Mouse (Mus musculus): ENCODE results near the gene Slc37a4. TPM values are rescaled to one million over a fixed set of nuclear protein-coding genes. Genes with fewer than 3 reads are reported as not detected.

The Slc37a4 gene
- polyA plus RNA-seq, 1 experiment from 2014 or later: 41.6 TPM

DNA sequence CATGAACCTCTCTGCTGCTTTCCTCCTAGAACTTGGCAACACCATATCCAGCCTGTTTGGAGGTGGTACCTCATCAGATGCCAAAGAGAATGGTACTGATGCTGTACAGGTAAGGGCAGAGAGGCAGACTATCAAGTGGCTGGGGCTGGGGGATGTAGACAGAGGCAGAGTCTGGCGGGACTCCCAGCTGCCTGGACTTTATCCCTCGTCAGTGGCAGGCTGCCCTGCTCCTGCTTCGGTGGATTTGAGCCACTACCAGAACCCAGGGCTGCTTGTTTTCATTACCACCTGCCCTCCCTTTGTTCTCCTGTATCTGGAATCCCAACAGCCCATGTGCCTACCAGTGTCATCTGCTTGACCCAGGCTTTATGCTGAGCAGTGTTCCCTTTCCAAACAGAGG lies 9.4 kb upstream of the Slc37a4 start:
- peaks cover 41% of the 10 kb centered on the region for H3K36me3 ChIP-seq (ENCODE audit: control insufficient read depth, insufficient read depth)
- WGBS: 84% methylated on average over 3 of the region's 3 CpGs
- H3K27me3 ChIP-seq (replicated peaks; ENCODE audit: control insufficient read depth, insufficient read depth, low read length): no peaks in the 10 kb centered on the region
- no peak overlapping the region for H3K27ac ChIP-seq (ENCODE audit: low read length)
- H3K9me3 ChIP-seq (ENCODE audit: control insufficient read depth, low read length): no peaks in the 10 kb centered on the region
- no peaks in the 10 kb centered on the region for H3K4me1 ChIP-seq (replicated peaks; ENCODE audit: control insufficient read depth, insufficient read depth, low read length)
- H3K4me2 ChIP-seq (ENCODE audit: low read length): no peak overlapping the region
- no peak overlapping the region for H3K4me3 ChIP-seq (replicated peaks; ENCODE audit: low read length)
- H3K9ac ChIP-seq (replicated peaks; ENCODE audit: low read depth, low read length): no peak overlapping the region
- ATAC-seq: no peak

DNA sequence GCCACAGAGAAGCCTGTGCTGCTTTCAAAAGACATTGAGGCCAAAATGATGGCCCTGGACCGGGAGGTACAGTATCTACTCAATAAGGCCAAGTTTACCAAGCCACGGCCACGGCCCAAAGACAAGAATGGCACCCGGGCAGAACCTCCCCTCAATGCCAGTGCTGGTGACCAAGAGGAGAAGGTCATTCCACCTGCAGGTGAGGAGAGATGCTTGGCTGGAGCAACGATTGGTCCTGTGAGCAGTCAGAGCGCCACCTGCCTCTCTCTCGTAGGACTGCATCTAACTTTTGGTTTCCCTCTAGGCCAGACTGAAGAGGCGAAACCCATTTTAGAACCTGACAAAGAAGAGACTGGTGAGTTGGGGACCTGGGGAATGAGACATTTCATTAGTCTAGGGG lies 7.4 kb upstream of the Slc37a4 start:
- H3K27me3 ChIP-seq (replicated peaks; ENCODE audit: control insufficient read depth, insufficient read depth, low read length): no peaks in the 10 kb centered on the region
- no peak overlapping the region for H3K27ac ChIP-seq (ENCODE audit: low read length)
- H3K9me3 ChIP-seq (ENCODE audit: control insufficient read depth, low read length): no peaks in the 10 kb centered on the region
- no peak for ATAC-seq
- H3K4me1 ChIP-seq (replicated peaks; ENCODE audit: control insufficient read depth, insufficient read depth, low read length): no peaks in the 10 kb centered on the region
- H3K4me3 ChIP-seq (replicated peaks; ENCODE audit: low read length): no peak overlapping the region
- H3K36me3 ChIP-seq (ENCODE audit: control insufficient read depth, insufficient read depth): peaks cover 31% of the 10 kb centered on the region
- no peak overlapping the region for H3K4me2 ChIP-seq (ENCODE audit: low read length)
- 61% methylated on average over 8 of the region's 8 CpGs for WGBS
- no peak overlapping the region for H3K9ac ChIP-seq (replicated peaks; ENCODE audit: low read depth, low read length)

DNA sequence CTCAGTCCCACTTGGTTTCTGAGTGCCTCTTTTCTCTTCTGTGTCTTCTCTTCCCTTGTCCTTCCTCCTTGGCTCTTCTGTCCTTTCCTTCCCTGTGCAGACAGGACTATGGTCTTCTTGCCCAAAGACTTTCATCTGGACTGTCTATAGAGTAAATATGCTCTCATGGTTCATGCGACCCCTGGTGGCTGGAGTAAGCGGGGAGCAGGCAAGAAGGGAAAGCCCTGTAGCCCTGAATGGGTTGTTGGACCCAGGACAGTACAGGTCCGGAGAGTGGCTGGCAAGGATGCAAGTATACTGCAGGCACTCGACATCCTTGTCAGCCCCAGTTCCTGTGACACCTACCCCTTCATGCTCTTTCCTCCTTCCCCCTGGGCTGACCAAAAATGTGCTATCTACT lies 5.2 kb upstream of the Slc37a4 start:
- H3K4me3 ChIP-seq (replicated peaks; ENCODE audit: low read length): no peak overlapping the region
- no peaks in the 10 kb centered on the region for H3K9me3 ChIP-seq (ENCODE audit: control insufficient read depth, low read length)
- H3K4me1 ChIP-seq (replicated peaks; ENCODE audit: control insufficient read depth, insufficient read depth, low read length): no peaks in the 10 kb centered on the region
- H3K27me3 ChIP-seq (replicated peaks; ENCODE audit: control insufficient read depth, insufficient read depth, low read length): no peaks in the 10 kb centered on the region
- H3K36me3 ChIP-seq (ENCODE audit: control insufficient read depth, insufficient read depth): peaks cover 20% of the 10 kb centered on the region
- 33% methylated on average over 4 of the region's 4 CpGs for WGBS
- H3K27ac ChIP-seq (ENCODE audit: low read length): no peak overlapping the region
- H3K4me2 ChIP-seq (ENCODE audit: low read length): no peak overlapping the region
- ATAC-seq: peak; percentile 60; the same call in 1 of the 2 replicates
- no peak overlapping the region for H3K9ac ChIP-seq (replicated peaks; ENCODE audit: low read depth, low read length)

DNA sequence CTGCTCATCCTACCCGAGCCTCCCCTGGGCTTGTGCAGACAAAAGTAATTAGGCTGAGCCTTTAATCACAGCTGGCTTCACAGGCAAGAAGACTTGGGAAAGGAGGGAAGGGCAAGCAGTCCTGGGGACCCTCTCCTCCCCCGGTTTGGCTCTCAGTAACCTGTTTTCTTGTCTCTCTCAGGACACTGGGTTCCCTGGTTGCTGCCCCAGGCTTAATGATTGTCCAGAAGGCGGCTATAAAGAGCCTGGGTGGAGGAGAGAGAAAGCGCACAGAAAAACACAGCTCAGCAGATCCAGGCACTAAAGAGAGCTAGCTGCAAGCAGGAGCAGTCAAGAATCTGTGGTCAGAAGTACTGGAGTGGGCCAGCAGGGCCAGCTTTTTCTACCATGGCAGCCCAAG lies 1.4 kb downstream of the Slc37a4 start:
- peak overlapping the region; percentile 85 for H3K4me2 ChIP-seq (ENCODE audit: low read length)
- H3K36me3 ChIP-seq (ENCODE audit: control insufficient read depth, insufficient read depth): peaks cover 7% of the 10 kb centered on the region
- H3K27me3 ChIP-seq (replicated peaks; ENCODE audit: control insufficient read depth, insufficient read depth, low read length): no peaks in the 10 kb centered on the region
- peaks cover 16% of the 10 kb centered on the region for H3K4me1 ChIP-seq (replicated peaks; ENCODE audit: control insufficient read depth, insufficient read depth, low read length)
- 13% methylated on average over 4 of the region's 4 CpGs for WGBS
- no peaks in the 10 kb centered on the region for H3K9me3 ChIP-seq (ENCODE audit: control insufficient read depth, low read length)
- no peak for ATAC-seq
- peak overlapping the region; percentile 40 for H3K9ac ChIP-seq (replicated peaks; ENCODE audit: low read depth, low read length)
- peak overlapping the region; percentile 79; the same call in 1 of the 2 replicates for H3K4me3 ChIP-seq (replicated peaks; ENCODE audit: low read length)
- no peak overlapping the region for H3K27ac ChIP-seq (ENCODE audit: low read length)

DNA sequence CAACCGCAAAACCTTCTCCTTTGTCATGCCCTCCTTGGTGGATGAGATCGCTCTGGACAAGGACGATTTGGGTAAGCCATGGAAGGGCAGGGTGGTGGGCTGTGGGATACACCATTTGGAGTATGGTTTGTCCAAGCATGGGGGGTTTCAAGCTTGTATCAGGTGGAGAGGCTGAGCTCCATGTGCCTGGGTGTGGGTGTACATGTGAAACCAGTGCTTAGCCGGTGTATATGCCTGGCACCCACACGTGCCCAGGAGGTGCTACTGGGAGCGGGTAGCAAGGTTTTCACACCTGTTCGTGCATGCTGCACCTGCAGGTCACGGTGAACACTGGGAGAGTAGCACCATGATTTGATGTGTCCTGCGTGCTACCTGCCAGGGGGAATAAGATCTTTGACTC lies 1.9 kb downstream of the Slc37a4 start:
- ATAC-seq: no peak
- peaks cover 16% of the 10 kb centered on the region for H3K4me1 ChIP-seq (replicated peaks; ENCODE audit: control insufficient read depth, insufficient read depth, low read length)
- H3K9me3 ChIP-seq (ENCODE audit: control insufficient read depth, low read length): no peaks in the 10 kb centered on the region
- H3K27ac ChIP-seq (ENCODE audit: low read length): no peak overlapping the region
- H3K36me3 ChIP-seq (ENCODE audit: control insufficient read depth, insufficient read depth): peaks cover 9% of the 10 kb centered on the region
- H3K4me2 ChIP-seq (ENCODE audit: low read length): no peak overlapping the region; the same call in 1 of the 2 replicates
- H3K27me3 ChIP-seq (replicated peaks; ENCODE audit: control insufficient read depth, insufficient read depth, low read length): no peaks in the 10 kb centered on the region
- peak overlapping the region; percentile 40 for H3K9ac ChIP-seq (replicated peaks; ENCODE audit: low read depth, low read length)
- H3K4me3 ChIP-seq (replicated peaks; ENCODE audit: low read length): no peak overlapping the region
- WGBS: 85% methylated on average over 9 of the region's 9 CpGs

DNA sequence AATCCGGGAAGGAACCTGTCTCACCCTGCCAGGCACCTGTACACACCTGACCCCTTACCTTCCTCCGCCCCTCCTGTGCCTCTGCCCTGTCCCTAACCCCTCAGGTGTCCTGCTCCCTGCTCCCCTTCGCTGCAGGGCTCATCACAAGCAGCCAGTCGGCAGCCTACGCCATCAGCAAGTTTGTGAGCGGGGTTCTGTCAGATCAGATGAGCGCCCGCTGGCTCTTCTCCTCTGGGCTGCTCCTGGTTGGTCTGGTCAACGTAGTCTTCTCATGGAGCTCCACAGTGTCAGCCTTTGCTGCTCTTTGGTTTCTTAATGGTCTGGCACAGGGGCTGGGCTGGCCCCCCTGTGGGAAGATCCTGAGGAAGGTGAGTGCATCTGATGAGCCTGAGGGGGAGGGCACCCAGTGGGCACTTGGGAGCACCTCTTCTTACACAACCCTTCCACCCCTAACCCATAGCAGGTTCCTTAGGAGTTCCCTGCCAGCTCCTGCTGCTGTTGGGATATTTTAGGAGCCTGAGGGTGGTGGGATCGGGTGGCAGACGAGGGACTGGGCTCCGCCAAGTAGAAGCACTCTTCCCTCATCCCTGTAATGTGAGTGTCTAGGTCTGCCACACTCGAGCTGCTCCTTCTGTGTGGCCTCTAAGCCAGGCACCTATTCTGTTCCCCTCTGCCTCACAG lies 2.6 kb downstream of the Slc37a4 start:
- WGBS: 86% methylated on average over 13 of the region's 13 CpGs
- Histone ChIP-seq H3K36me3 (ENCODE audit: control insufficient read depth, insufficient read depth) (peaks cover 16% of the 10 kb centered on the region), H3K27ac (ENCODE audit: low read length) (no peak overlapping the region), H3K4me1 (replicated peaks; ENCODE audit: control insufficient read depth, insufficient read depth, low read length) (peaks cover 16% of the 10 kb centered on the region), H3K27me3 (replicated peaks; ENCODE audit: control insufficient read depth, insufficient read depth, low read length) (no peaks in the 10 kb centered on the region), H3K4me3 (replicated peaks; ENCODE audit: low read length) (no peak overlapping the region), H3K9me3 (ENCODE audit: control insufficient read depth, low read length) (no peaks in the 10 kb centered on the region), H3K9ac (replicated peaks; ENCODE audit: low read depth, low read length) (no peak overlapping the region), H3K4me2 (ENCODE audit: low read length) (no peak overlapping the region)
- no peak for ATAC-seq

DNA sequence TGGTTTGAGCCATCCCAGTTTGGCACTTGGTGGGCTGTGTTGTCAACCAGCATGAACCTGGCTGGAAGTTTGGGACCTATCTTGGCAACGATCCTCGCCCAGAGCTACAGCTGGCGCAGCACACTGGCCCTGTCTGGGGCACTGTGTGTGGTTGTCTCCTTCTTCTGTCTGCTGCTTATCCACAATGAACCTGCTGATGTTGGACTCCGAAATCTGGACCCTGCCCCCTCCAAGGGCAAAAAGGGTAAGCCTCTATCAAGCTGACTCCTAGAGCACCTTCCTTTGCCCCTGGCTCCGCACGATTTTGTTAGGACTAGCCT lies 3.1 kb downstream of the Slc37a4 start:
- no peak for ATAC-seq
- peaks cover 16% of the 10 kb centered on the region for H3K4me1 ChIP-seq (replicated peaks; ENCODE audit: control insufficient read depth, insufficient read depth, low read length)
- no peaks in the 10 kb centered on the region for H3K27me3 ChIP-seq (replicated peaks; ENCODE audit: control insufficient read depth, insufficient read depth, low read length)
- H3K27ac ChIP-seq (ENCODE audit: low read length): no peak overlapping the region
- no peak overlapping the region for H3K4me2 ChIP-seq (ENCODE audit: low read length)
- no peak overlapping the region for H3K9ac ChIP-seq (replicated peaks; ENCODE audit: low read depth, low read length)
- WGBS: 83% methylated on average over 6 of the region's 6 CpGs
- no peak overlapping the region for H3K4me3 ChIP-seq (replicated peaks; ENCODE audit: low read length)
- H3K9me3 ChIP-seq (ENCODE audit: control insufficient read depth, low read length): no peaks in the 10 kb centered on the region
- H3K36me3 ChIP-seq (ENCODE audit: control insufficient read depth, insufficient read depth): peaks cover 21% of the 10 kb centered on the region

DNA sequence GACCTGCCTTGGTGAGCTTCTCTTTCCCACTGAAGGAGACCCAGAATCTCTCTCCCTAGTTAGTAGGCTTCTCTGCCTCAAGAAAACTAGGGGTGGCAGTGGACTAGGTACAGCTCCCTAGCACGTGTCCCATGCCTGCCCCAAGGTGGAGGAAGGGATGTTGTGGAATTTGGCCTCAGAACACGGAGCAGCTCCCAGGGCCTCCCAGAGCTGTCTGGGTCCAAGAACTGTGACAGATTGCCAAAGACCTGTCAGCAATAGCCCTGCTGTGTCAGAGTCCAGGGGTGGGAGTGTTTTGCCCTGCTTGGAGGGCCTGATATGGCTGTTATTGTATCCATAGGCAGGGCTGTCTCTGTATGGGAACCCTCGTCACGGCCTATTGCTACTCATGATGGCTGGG lies 4.4 kb downstream of the Slc37a4 start:
- Histone ChIP-seq H3K36me3 (ENCODE audit: control insufficient read depth, insufficient read depth) (peaks cover 26% of the 10 kb centered on the region), H3K9me3 (ENCODE audit: control insufficient read depth, low read length) (no peaks in the 10 kb centered on the region), H3K9ac (replicated peaks; ENCODE audit: low read depth, low read length) (no peak overlapping the region), H3K27me3 (replicated peaks; ENCODE audit: control insufficient read depth, insufficient read depth, low read length) (no peaks in the 10 kb centered on the region), H3K4me1 (replicated peaks; ENCODE audit: control insufficient read depth, insufficient read depth, low read length) (peaks cover 26% of the 10 kb centered on the region), H3K27ac (ENCODE audit: low read length) (no peak overlapping the region), H3K4me3 (replicated peaks; ENCODE audit: low read length) (no peak overlapping the region), H3K4me2 (ENCODE audit: low read length) (no peak overlapping the region)
- WGBS: 90% methylated on average over 4 of the region's 4 CpGs
- no peak for ATAC-seq

DNA sequence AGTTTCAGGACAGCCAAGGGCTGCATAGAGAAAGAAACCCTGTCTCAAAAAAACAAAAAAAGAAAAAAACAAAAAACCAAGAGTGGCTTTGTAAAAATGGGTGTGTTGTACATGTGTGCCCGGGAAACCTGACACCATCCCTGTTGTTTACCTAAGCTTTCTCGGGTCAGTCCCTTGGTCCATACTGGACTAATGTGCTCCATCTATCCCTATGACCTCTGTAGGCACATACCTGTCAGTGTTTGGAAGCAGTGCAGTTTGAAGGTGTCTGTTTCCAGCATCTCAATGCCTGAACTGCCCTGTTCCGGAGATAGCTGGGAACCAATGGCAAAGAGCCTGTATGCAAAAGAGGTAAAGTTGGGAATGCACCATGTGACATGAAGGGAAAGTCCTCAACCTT lies 8.4 kb downstream of the Slc37a4 start:
- H3K9me3 ChIP-seq (ENCODE audit: control insufficient read depth, low read length): no peaks in the 10 kb centered on the region
- peaks cover 23% of the 10 kb centered on the region for H3K4me1 ChIP-seq (replicated peaks; ENCODE audit: control insufficient read depth, insufficient read depth, low read length)
- H3K4me2 ChIP-seq (ENCODE audit: low read length): no peak overlapping the region
- WGBS: 91% methylated on average over 3 of the region's 3 CpGs
- H3K27me3 ChIP-seq (replicated peaks; ENCODE audit: control insufficient read depth, insufficient read depth, low read length): no peaks in the 10 kb centered on the region
- ATAC-seq: no peak
- H3K27ac ChIP-seq (ENCODE audit: low read length): no peak overlapping the region
- H3K36me3 ChIP-seq (ENCODE audit: control insufficient read depth, insufficient read depth): peaks cover 31% of the 10 kb centered on the region
- H3K9ac ChIP-seq (replicated peaks; ENCODE audit: low read depth, low read length): no peak overlapping the region
- no peak overlapping the region for H3K4me3 ChIP-seq (replicated peaks; ENCODE audit: low read length)
